Mouse (Mus musculus) thymus, postnatal 14 days (tissue): Measurements from ENCODE around the gene Gm13287.
"Not testable (repeated sequence)": the region's sequence is repeated elsewhere in the genome, so short reads cannot be mapped to it uniquely, and the experiment has no call there.

Experiments
- DNase-seq: peaks from one replicate; pipeline ENCODE4 v3.0.0; 2021

Gm13287 gene

DNA sequence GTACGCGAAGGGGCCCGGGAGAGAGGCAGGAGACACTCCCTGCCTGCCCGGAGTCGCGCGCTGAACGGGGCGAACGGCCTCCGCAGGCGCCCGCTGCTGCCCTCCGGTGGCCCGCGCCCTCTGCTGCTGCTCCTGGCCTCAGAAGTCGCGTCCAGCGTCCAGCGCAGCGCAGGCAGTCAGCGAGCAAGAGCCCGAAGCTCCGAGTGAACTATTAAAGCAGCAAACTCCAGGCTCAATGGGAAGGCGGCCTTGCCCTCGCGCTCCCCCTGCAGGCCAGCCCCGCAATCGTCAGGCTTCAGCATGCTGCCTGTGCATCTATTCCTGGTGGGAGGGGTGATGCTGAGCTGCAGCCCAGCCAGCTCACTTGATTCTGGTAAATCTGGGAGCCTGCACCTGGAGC lies at the start of gene Gm13287:
Gene Gm13287 (plus strand): TSS at position 301 of the 400 bp plus-strand sequence.
- not testable (repeated sequence) for DNase-seq

DNA sequence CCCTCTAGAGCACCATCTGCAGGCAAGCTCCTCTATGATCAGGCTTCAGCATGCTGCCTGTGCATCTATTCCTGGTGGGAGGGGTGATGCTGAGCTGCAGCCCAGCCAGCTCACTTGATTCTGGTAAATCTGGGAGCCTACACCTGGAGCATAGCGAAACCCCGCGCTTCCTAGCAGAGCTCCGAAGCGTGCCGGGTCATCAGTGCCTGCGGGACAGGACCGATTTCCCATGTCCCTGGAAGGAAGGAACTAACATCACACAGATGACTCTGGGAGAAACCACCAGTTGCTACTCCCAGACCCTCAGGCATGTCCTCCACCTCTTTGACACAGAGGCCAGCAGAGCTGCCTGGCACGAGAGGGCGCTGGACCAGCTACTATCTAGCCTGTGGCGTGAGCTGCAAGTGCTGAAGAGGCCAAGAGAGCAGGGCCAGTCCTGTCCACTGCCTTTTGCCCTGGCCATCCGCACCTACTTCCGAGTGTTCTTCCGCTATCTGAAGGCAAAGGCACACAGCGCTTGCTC lies 48.2 kb upstream of the Gm13287 start, which contains the start of gene Gm13271:
Gene Gm13271 (plus strand): TSS at position 51 of the 523 bp plus-strand sequence.
- peak; percentile 73 for DNase-seq

DNA sequence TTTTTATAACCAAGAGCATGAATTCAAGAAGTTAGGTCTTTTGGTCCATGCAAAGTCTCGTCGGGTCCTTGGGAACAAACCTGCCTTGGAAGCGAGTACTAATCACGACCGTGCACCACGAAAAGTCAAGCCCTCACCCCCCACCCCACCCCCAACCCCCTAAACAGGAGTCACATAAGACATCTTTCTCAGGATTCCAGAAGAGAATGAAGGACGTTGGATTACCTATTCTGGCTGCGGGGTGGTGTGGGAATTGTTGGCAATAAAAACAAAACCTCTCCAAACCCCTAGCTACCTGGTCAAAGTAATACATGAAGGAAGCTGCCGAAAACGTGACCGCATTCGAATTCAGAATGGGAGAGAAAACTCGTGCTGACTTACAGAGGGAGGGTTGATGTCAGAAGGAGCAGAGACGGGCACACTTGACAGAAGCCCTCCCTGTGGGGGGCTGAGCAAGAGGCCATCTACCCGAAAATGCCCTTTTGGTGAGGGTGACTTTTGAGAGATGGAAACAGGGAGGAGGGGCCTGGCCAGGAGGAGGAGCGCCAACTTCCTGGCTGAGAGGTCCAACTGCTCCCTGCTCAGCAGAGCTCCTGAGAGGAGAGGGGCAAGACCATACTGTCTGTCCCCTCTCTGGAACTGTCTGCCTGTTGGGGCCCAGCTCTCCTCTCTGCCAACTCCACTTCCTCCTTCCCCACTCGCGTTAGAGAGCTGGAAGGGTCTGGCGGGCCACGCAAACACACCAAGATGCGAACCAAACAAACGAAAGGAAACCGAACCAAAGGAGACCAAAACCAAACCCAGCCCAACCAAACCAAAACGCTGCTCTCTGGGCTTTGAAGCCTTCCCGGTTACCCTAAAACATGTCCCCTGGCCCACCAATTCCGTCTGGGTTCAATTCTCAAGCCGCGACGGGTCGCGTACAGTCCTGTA lies 46.2 kb upstream of the Gm13287 start:
- DNase-seq = not testable (repeated sequence)

DNA sequence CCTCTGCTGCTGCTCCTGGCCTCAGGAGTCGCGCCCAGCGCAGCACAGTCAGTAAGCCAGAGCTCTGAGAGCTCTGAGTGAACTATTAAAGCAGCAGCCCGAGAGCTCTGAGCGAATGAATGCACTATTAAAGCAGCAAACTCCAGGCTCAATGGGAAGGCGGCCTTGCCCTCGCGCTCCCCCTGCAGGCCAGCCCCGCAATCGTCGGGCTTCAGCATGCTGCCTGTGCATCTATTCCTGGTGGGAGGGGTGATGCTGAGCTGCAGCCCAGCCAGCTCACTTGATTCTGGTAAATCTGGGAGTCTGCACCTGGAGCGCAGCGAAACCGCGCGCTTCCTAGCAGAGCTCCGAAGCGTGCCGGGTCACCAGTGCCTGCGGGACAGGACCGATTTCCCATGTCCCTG lies 45.4 kb upstream of the Gm13287 start:
- peak; percentile 90 for DNase-seq

DNA sequence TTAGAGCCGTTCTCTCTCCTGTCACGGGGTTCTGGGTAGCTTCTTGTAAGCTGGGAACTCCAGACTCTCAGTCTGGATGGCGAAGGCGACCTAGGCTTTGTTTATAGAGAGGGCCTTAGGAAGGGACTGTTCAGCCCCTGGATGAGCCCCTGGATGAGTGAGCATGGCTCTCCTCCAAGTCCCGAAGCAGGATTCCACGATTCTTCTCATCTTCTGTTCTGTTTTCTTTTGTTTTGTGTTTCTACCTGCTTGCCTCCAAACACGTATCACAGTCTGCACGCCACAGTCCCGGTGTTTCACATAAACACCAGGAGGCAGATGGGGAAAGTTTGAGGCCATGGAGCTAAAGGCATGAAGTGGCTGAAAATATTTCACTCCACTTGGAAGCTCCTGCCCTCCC lies 44.3 kb upstream of the Gm13287 start:
- not testable (repeated sequence) for DNase-seq

DNA sequence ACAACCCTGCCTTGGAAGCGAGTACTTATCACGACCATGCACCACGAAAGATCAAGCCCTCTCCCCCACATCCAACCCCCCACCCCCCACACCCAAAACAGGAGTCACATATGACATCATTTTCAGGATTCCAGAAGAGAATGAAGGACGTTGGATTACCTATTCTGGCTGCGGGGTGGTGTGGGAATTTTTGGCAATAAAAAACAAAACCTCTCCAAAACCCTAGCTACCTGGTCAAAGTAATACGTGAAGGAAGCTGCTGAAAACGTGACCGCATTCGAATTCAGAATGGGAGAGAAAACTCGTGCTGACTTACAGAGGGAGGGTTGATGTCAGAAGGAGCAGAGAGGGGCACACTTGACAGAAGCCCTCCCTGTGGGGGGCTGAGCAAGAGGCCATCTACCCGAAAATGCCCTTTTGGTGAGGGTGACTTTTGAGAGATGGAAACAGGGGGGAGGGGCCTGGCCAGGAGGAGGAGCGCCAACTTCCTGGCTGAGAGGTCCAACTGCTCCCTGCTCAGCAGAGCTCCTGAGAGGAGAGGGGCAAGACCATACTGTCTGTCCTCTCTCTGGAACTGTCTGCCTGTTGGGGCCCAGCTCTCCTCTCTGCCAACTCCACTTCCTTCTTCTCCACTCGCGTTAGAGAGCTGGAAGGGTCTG lies 43.3 kb upstream of the Gm13287 start, which contains the start of gene Gm13283:
Gene Gm13283 (plus strand): TSS at position 510 of the 659 bp plus-strand sequence.
- peak; percentile 47 for DNase-seq

DNA sequence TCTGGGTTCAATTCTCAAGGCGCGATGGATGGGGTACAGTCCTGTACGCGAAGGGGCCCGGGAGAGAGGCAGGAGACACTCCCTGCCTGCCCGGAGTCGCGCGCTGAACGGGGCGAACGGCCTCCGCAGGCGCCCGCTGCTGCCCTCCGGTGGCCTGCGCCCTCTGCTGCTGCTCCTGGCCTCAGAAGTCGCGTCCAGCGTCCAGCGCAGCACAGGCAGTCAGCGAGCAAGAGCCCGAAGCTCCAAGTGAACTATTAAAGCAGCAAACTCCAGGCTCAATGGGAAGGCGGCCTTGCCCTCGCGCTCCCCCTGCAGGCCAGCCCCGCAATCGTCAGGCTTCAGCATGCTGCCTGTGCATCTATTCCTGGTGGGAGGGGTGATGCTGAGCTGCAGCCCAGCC lies 42.6 kb upstream of the Gm13287 start:
- DNase-seq = peak; percentile 35

DNA sequence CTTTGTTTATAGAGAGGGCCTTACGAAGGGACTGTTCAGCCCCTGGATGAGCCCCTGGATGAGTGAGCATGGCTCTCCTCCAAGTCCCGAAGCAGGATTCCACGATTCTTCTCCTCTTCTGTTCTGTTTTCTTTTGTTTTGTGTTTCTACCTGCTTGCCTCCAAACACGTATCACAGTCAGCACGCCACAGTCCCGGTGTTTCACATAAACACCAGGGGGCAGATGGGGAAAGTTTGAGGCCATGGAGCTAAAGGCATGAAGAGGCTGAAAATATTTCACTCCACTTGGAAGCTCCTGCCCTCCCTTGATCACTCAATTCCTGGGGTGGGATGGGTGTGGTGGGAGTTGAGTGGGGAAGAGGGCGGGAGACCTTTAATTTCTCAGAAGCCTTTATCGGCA lies 41.3 kb upstream of the Gm13287 start:
- DNase-seq = peak; percentile 90

DNA sequence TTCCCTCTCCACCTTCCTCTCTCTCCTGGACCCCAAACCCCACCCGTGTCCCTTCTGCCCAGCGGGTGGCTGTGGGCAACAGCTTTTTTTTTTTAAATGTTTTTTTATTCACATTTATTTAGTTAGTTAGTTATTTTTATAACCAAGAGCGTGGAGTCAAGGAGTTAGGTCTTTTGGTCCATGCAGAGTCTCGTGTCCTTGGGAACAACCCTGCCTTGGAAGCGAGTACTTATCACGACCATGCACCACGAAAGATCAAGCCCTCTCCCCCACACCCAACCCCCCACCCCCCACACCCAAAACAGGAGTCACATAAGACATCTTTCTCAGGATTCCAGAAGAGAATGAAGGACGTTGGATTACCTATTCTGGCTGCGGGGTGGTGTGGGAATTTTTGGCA lies 40.7 kb upstream of the Gm13287 start:
- peak; percentile 25 for DNase-seq

DNA sequence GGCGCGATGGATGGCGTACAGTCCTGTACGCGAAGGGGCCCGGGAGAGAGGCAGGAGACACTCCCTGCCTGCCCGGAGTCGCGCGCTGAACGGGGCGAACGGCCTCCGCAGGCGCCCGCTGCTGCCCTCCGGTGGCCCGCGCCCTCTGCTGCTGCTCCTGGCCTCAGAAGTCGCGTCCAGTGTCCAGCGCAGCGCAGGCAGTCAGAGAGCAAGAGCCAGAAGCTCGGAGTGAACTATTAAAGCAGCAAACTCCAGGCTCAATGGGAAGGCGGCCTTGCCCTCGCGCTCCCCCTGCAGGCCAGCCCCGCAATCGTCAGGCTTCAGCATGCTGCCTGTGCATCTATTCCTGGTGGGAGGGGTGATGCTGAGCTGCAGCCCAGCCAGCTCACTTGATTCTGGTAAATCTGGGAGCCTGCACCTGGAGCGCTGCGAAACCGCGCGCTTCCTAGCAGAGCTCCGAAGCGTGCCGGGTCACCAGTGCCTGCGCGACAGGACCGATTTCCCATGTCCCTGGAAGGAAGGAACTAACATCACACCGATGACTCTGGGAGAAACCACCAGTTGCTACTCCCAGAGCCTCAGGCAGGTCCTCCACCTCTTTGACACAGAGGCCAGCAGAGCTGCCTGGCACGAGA lies 39.6 kb upstream of the Gm13287 start:
- DNase-seq = not testable (repeated sequence)

DNA sequence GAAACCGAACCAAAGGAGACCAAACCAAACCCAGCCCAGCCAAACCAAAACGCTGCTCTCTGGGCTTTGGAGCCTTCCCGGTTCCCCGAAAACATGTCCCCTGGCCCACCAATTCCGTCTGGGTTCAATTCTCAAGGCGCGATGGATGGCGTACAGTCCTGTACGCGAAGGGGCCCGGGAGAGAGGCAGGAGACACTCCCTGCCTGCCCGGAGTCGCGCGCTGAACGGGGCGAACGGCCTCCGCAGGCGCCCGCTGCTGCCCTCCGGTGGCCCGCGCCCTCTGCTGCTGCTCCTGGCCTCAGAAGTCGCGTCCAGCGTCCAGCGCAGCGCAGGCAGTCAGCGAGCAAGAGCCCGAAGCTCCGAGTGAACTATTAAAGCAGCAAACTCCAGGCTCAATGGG lies 29.5 kb upstream of the Gm13287 start, which contains the start of gene Gm13290:
Gene Gm13290 (plus strand): TSS at position 301 of the 400 bp plus-strand sequence.
- not testable (repeated sequence) for DNase-seq

DNA sequence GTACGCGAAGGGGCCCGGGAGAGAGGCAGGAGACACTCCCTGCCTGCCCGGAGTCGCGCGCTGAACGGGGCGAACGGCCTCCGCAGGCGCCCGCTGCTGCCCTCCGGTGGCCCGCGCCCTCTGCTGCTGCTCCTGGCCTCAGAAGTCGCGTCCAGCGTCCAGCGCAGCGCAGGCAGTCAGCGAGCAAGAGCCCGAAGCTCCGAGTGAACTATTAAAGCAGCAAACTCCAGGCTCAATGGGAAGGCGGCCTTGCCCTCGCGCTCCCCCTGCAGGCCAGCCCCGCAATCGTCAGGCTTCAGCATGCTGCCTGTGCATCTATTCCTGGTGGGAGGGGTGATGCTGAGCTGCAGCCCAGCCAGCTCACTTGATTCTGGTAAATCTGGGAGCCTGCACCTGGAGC lies 26.4 kb upstream of the Gm13287 start, which contains the start of gene Gm13289:
Gene Gm13289 (plus strand): TSS at position 301 of the 400 bp plus-strand sequence.
- not testable (repeated sequence) for DNase-seq

DNA sequence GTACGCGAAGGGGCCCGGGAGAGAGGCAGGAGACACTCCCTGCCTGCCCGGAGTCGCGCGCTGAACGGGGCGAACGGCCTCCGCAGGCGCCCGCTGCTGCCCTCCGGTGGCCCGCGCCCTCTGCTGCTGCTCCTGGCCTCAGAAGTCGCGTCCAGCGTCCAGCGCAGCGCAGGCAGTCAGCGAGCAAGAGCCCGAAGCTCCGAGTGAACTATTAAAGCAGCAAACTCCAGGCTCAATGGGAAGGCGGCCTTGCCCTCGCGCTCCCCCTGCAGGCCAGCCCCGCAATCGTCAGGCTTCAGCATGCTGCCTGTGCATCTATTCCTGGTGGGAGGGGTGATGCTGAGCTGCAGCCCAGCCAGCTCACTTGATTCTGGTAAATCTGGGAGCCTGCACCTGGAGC lies 23.5 kb upstream of the Gm13287 start, which contains the start of gene Gm13272:
Gene Gm13272 (plus strand): TSS at position 301 of the 400 bp plus-strand sequence.
- not testable (repeated sequence) for DNase-seq

DNA sequence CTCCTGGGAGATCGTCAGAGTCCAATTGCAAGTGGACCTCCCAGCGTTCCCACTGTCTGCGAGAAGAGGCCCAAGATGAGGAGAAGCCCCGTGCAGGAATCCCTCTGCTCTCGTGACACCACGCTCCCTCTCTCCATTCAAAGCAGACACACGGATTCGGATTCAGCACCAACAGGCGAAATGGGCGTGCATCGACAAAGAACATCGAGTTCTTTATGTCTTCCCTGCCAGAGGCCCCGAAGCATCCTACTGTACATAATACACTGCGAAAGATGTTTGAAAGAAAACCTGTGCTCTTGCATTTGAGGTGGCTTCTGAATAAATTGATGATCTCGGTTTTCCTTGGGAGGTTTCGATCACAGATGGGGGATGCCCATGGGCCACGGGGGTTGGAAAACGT lies 22.7 kb upstream of the Gm13287 start:
- DNase-seq = not testable (repeated sequence)

DNA sequence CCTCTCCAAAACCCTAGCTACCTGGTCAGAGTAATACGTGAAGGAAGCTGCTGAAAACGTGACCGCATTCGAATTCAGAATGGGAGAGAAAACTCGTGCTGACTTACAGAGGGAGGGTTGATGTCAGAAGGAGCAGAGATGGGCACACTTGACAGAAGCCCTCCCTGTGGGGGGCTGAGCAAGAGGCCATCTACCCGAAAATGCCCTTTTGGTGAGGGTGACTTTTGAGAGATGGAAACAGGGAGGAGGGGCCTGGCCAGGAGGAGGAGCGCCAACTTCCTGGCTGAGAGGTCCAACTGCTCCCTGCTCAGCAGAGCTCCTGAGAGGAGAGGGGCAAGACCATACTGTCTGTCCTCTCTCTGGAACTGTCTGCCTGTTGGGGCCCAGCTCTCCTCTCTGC lies 21.2 kb upstream of the Gm13287 start, which contains the start of gene Ifnz:
Gene Ifnz (plus strand): TSS at position 301 of the 400 bp plus-strand sequence.
- DNase-seq = not testable (repeated sequence)

DNA sequence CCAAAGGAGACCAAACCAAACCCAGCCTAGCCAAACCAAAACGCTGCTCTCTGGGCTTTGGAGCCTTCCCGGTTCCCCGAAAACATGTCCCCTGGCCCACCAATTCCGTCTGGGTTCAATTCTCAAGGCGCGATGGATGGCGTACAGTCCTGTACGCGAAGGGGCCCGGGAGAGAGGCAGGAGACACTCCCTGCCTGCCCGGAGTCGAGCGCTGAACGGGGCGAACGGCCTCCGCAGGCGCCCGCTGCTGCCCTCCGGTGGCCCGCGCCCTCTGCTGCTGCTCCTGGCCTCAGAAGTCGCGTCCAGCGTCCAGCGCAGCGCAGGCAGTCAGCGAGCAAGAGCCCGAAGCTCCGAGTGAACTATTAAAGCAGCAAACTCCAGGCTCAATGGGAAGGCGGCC lies 20.7 kb upstream of the Gm13287 start:
- DNase-seq = not testable (repeated sequence)

DNA sequence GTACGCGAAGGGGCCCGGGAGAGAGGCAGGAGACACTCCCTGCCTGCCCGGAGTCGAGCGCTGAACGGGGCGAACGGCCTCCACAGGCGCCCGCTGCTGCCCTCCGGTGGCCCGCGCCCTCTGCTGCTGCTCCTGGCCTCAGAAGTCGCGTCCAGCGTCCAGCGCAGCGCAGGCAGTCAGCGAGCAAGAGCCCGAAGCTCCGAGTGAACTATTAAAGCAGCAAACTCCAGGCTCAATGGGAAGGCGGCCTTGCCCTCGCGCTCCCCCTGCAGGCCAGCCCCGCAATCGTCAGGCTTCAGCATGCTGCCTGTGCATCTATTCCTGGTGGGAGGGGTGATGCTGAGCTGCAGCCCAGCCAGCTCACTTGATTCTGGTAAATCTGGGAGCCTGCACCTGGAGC lies 17.6 kb upstream of the Gm13287 start, which contains the start of gene Gm13276:
Gene Gm13276 (plus strand): TSS at position 301 of the 400 bp plus-strand sequence.
- not testable (repeated sequence) for DNase-seq

DNA sequence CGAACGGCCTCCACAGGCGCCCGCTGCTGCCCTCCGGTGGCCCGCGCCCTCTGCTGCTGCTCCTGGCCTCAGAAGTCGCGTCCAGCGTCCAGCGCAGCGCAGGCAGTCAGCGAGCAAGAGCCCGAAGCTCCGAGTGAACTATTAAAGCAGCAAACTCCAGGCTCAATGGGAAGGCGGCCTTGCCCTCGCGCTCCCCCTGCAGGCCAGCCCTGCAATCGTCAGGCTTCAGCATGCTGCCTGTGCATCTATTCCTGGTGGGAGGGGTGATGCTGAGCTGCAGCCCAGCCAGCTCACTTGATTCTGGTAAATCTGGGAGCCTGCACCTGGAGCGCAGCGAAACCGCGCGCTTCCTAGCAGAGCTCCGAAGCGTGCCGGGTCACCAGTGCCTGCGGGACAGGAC lies 14.7 kb upstream of the Gm13287 start, which contains the start of gene Gm13277:
Gene Gm13277 (plus strand): TSS at position 231 of the 400 bp plus-strand sequence.
- DNase-seq = peak; percentile 75

DNA sequence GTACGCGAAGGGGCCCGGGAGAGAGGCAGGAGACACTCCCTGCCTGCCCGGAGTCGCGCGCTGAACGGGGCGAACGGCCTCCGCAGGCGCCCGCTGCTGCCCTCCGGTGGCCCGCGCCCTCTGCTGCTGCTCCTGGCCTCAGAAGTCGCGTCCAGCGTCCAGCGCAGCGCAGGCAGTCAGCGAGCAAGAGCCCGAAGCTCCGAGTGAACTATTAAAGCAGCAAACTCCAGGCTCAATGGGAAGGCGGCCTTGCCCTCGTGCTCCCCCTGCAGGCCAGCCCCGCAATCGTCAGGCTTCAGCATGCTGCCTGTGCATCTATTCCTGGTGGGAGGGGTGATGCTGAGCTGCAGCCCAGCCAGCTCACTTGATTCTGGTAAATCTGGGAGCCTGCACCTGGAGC lies 11.8 kb upstream of the Gm13287 start, which contains the start of gene Gm13278:
Gene Gm13278 (plus strand): TSS at position 301 of the 400 bp plus-strand sequence.
- DNase-seq = not testable (repeated sequence)

DNA sequence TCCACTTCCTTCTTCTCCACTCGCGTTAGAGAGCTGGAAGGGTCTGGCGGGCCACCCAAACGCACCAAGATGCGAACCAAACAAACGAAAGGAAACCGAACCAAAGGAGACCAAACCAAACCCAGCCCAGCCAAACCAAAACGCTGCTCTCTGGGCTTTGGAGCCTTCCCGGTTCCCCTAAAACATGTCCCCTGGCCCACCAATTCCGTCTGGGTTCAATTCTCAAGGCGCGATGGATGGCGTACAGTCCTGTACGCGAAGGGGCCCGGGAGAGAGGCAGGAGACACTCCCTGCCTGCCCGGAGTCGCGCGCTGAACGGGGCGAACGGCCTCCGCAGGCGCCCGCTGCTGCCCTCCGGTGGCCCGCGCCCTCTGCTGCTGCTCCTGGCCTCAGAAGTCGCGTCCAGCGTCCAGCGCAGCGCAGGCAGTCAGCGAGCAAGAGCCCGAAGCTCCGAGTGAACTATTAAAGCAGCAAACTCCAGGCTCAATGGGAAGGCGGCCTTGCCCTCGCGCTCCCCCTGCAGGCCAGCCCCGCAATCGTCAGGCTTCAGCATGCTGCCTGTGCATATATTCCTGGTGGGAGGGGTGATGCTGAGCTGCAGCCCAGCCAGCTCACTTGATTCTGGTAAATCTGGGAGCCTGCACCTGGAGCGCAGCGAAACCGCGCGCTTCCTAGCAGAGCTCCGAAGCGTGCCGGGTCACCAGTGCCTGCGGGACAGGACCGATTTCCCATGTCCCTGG lies 8.9 kb upstream of the Gm13287 start, which contains the start of gene Gm13275:
Gene Gm13275 (plus strand): TSS at position 552 of the 740 bp plus-strand sequence.
- DNase-seq = peak; percentile 68

DNA sequence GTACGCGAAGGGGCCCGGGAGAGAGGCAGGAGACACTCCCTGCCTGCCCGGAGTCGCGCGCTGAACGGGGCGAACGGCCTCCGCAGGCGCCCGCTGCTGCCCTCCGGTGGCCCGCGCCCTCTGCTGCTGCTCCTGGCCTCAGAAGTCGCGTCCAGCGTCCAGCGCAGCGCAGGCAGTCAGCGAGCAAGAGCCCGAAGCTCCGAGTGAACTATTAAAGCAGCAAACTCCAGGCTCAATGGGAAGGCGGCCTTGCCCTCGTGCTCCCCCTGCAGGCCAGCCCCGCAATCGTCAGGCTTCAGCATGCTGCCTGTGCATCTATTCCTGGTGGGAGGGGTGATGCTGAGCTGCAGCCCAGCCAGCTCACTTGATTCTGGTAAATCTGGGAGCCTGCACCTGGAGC lies 6.0 kb upstream of the Gm13287 start, which contains the start of gene Gm13279:
Gene Gm13279 (plus strand): TSS at position 301 of the 400 bp plus-strand sequence.
- DNase-seq = not testable (repeated sequence)
